Mouse (Mus musculus) cerebellum, postnatal 14 days (tissue): ENCODE measurements around the gene Iqcc.

ENCODE experiments used
- DNase-seq, 2 experiments: peaks; one replicate each; pipeline ENCODE4 v3.0.0; 2021; ENCODE audit warnings: mixed read lengths in 2 of 2

Gene Iqcc

DNA sequence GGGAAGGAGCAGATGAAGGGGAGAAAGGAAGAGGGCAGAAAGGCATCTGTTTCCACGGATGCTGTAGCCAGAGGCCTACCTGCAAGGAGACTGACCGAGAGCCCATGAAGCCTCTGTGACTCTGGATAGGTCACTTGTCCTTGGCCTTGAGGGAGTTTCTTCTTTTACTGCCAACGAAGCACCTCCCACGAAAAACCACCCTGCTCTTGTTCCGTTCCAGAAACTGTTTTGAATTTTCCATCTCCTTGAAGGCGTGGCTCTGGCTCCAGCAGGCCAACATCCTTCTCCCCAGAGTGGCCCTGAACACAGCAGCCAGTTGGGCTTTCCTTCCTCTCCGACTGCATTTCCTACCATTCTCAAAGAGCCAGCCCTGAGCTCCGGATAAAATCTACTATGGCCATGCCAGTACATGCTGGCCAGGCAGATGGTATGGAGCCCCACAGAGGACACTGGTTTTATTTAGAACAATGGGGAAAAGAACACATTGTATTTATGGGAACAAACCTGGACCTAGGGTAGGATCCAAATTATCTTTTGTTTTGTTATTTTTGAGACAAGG, 2.5 kb upstream of the Iqcc start:
- DNase-seq = peak; percentile 43 to 66

DNA sequence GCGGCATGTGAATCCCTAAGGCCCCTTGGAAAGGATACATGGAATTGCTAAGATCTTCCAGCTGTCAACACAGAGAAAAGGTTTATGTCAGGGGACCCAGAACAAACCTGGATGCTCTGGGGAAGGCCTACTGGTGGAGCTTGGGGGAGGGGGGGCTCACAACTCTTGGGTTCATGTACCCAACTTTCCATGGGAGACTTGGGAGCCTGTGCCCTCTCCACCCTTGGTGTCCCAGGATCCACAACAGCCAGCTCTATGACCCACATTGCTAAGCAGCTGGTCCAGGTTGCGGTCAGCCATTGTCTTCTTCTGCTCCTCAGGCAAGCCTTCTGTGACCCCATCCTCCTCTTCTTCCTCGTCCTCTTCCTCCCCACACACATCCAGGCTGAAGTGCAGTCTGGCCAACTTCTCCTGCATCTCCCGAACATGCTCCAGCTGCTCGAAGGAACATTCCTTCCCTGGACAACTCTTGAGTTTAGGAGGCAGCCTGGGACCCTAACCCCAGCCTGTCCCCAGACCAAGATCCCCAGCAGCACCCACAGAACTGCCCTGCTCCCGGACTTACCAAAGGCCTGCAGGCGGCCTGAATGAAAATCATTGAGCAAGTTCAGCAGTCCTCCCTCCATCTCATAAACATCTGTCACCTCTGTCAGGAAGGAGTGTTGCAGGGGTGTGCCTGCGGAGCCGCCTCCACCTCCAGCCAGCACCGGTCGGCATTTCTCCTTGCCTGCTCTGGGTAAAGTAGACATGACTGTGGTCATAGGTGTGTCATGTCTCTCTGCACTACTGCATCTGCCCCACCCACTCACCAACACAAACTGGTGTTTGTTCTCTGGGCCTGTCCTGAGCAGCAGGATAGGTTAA, 1.8 kb upstream of the Iqcc start:
- DNase-seq = no peak

DNA sequence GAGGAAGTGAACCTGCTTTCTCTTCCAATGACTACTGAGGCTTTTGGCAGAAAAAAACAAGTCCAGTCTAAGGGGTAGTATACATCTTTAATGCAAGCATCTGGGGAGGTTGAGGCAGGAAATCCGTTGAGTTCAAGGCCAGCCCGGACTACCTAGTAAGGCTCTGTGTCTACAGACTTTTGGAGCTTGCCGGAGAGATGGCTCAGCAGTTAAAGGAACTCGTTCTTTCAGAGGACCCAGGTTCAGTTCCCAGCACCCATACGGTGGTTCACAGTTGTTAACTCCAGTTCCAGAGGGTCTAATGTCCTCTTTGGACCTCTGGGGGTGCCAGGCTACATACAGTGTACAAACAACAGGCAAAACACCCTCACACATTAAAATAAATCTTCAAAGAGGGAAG, 868 bp downstream of the Iqcc start:
- DNase-seq = no peak

DNA sequence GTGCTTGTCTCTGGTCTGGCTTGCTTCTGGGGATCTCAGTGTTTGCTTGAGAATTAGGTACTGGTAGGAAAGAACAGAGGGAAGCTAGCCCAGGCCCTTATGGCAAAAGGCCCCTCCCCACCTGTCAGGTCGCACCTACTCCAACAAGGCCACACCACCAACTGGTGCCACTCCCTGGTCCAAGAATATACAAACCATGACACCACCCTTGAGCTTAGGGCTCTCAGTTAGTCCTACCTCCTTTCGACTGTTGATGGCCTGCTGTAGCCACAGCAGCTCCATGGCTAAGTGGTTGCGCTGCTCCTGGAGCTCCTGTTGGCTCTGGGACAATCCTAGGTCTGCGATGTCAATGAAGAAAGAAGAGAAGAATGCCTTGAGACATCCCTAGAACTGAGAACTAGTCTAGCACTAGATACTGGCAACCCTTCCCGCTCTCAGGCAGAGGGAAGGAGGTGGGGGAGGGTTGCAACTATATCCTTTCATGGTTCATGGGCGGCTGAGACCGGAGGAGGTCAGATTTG, 1.7 kb downstream of the Iqcc start:
- no peak for DNase-seq

GRCm38 (mm10) chr4:129616631-129617030, 2.3 kb downstream of the Iqcc start:
- DNase-seq = no peak

GRCm38 (mm10) chr4:129615801-129616290, 3.1 kb downstream of the Iqcc start:
- no peak for DNase-seq

DNA sequence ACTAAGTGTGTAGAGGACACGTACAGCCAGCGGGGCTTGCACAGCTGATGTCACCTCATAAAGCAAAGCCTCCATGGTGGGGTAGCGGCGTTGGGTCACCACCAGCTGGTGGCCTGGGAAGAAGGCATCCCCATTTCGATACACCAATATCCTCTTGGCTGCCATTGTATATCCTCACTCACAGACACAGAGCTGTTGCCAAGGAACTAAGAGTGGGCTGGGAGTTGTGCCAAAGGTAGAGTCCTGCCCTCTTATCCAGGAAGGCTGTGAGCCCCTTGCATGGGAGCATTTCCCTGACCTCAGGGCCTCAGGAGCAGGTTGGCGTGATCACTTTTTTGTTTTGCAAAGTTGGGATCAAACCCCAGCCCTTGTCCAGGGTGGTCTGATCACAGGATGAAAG, 4.8 kb downstream of the Iqcc start, which contains the start of gene Dcdc2b:
Gene Dcdc2b (minus strand): TSS at position 165 of the 400 bp plus-strand sequence.
- peak; percentile 58 to 60 for DNase-seq

DNA sequence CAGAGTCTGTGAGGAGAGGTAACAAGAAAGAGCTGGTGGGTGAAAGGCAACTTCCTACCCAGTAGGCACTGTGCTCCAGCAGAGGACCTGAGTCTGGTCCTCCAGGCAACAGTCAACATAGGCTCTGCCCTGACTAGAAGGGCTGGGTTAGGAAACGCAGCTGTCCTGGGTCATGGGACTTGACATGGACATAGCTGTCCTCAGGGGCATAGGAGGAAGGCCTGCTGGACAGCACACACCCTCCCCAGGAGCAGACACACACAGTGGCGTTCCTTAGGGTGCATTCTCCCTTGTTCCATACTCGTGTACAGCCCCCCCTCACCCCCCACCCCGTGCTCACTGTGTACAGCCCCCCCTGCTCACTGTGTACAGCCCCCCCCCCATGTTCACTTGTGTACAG, 8.4 kb downstream of the Iqcc start:
- no peak for DNase-seq

- no peak for DNase-seq
These were observed 8.9 kb downstream of the Iqcc start for GRCm38 (mm10) chr4:129610026-129610425.

DNA sequence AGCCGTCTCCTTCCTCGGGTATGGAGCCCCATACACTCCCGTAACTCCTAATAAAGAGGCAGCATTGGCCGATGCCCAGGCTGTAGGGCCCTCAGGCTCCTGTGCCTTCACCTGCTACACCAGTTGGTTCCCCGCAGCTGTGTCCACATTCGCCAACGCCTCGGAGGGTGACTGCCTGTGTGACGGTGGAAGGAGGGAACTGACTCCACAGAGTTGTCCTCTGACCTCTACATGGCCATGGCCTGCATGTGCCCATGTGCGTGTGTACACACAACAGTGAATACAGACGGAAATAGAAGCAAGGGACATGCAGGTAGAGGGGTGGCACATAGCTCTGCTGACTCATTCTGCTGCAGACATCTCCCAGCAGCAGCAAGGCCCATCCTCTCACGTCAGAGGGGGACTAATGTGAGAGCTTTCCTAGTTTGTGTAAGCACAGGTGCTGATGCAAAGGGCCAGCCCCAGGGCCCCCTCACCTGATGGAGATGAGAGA, 9.7 kb downstream of the Iqcc start:
- DNase-seq = peak in 1 of 2 experiments; percentile 44

- peak; percentile 90 to 94 for DNase-seq
These were observed 10.4 kb downstream of the Iqcc start for GRCm38 (mm10) chr4:129608426-129609025.

DNA sequence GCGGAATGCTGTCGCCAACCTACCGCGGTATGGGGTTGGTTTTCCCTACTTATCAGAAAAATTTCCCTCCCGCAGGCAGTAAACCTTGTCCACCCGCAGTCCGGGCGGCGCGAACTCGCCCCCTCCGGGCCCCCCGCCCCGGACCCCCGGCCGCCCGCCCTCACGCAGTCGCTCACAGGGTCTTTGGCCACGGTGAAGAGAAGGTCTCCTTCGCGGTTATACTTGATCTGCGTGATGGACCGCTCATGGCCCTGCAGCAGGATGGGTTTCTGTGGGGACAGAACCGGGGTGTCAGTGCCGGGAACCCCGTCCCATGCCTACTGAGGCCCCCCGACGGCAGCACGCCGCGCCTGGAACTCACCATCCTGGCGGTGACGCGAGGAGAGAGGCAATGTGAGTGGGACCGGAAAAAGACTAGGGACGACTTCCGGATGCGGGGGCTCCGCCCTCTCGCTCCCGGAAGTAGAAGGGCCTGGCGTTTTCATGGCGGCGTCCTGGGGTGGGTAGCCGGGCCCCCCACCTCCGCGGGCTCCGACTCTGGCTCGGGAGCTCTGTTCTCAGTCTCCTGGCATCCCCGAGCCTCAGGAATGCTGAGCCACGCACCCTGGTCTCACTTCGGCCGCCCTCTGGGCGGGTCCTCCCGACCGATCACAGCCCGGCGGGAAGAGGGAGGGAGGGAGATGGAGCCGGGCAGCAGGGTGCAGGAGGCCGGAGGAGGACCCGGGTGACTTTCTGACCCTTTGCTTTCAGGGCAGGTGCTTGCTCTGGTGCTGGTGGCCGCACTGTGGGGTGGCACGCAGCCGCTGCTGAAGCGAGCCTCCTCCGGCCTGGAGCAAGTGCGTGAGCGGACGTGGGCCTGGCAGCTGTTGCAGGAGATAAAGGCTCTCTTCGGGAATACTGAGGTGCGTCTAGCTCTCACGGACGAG, 18.4 kb downstream of the Iqcc start, which contains the start of the genes Eif3i and Tmem234:
Gene Eif3i (minus strand): TSS at position 416 of the 926 bp plus-strand sequence.
Gene Tmem234 (plus strand): TSS at position 436 of the 926 bp plus-strand sequence.
- peak; percentile 85 to 87 for DNase-seq

DNA sequence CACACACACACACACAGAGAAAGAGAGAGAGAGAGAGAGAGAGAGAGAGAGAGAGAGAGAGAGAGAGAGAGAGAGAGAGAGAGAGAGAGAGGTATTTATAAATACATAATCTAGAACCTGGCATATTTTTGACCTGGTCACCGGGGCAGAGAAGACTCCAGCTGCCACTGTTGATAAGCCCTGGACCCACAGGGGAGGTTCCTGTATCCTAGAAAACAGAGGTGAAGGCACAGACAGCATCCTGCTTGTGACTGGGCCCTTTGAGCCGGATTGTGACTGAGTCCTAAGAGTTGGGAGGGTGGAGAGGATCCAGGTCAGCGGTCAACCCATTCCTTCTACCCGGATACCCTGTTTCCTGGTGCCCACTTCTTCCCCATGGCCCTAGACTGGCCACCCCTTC, 30.0 kb downstream of the Iqcc start:
- no peak for DNase-seq

DNA sequence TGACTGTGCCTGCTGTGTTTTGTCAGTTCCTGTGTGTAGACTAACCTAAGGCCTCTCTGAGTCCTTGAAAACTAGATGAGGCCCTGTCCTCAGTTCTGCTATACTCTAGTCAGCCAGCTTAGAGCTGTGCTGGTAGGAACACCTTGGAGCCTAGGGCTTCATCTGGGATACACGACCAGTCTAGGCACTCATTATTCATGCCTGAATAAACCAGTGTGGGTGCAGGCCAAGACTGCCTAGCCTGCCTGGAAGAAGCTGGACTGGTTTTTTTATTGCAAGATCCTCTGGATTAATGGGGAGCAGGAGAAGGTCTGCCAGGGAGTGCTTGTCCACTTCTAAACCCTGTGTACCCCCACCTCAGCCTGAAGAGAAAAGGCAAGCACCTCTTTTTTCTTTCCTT, 32.0 kb downstream of the Iqcc start:
- DNase-seq = no peak

DNA sequence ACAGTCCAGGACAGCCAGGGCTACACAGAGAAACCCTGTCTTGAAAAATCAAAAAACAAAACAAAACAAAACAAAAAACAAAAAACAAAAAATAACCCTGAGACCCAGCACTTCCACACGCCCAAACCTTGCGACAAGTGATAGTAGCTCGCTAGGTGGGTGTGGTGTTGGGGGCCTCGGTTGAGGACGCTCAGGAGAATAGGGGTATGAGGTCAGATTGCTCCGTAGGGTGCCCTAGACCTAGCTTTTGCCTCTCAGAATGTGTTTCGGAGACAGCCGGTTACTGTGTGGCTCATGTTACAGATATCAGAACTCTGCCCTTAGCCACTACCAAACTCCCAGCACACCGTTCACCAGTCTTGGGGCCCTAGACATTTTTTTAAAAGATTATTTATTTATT, 33.1 kb downstream of the Iqcc start:
- DNase-seq = no peak

- DNase-seq = peak; percentile 83 to 88
These were observed 33.9 kb downstream of the Iqcc start for GRCm38 (mm10) chr4:129584884-129585608.

DNA sequence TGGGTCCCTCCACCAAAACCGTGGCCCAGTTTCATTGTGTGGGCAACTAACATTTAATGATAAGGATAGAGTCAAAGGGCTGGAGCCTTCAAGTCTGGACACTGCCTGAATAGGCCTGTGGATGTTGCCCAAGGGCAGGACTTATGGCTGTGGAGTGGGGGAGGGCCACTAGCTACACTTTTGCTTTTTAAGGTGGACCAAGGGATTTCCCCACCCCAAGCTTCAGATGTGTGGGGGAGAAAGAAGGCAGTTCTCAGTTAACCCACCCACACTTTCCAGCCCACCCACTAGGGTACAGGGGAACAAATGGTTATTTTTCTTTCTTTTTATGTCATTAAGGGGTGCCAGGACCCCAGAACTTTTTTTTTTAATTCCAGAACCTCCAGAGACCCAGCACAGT, 34.5 kb downstream of the Iqcc start:
- no peak for DNase-seq

GRCm38 (mm10) chr4:129582251-129582650, 36.6 kb downstream of the Iqcc start:
- DNase-seq = no peak

DNA sequence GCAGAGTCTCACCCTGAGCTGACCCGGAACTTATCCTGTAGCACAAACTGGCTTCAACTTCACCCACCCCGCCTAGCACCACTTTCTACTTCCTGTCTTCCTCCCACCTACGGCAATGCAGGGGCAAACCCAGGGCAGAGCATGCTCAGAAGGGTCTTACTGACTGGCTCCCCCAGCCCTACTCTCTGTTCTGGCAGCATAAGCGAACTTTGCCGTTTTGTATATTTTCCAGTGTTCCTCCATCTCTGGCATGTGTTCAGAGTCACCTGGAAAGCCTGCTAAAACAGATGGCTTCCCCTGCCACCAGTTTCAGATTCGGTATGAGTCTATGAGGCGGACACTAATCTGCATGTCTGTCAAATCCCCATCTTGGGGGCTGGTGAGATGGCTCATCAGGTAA, 38.6 kb downstream of the Iqcc start:
- peak; percentile 69 to 73 for DNase-seq

DNA sequence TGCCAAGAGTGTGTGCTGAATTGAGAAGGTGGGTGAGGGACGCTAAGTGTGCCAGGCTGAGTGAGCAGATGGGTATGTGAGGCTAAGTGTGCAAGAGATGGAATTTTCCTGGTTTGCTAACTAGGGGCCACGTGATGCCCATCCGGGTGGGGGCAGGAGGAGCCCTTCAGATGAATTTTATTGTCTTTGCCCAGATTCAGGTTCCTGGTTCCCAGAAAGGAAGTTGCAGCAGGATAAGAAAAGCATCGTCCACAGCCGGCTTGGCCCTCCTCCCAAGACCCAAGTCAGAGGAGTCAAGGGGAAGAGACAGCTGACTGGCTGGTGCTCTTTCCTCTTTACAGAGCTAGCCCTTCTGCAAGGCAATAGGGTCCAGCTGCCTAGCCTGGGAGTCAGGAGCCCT, 40.4 kb downstream of the Iqcc start, which contains the start of gene Fam167b:
Gene Fam167b (minus strand): TSS at position 84 of the 400 bp plus-strand sequence.
- DNase-seq = no peak

GRCm38 (mm10) chr4:129577688-129578087, 41.2 kb downstream of the Iqcc start:
- no peak for DNase-seq
